Mouse (Mus musculus) limb, embryonic 10.5 days (tissue): Measurements from ENCODE around the gene Slc39a2. TPM values are rescaled to one million over a fixed set of nuclear protein-coding genes. Genes with fewer than 3 reads are reported as not detected.
"Not testable (repeated sequence)": the region's sequence is repeated elsewhere in the genome, so short reads cannot be mapped to it uniquely, and the experiment has no call there.

ENCODE experiments used
- DNase-seq: peaks from one replicate; pipeline ENCODE4 v3.0.0-alpha.2; 2017; ENCODE audit warnings: low spot score
- H3K27ac ChIP-seq: fragments of 300-500 bp; sonication (generic); 2 replicates; pipeline ENCODE4 v1.5.1; 2016; ENCODE audit warnings: mild to moderate bottlenecking
- H3K27me3 ChIP-seq: fragments of 300-500 bp; sonication (generic); 2 replicates; pipeline ENCODE4 v1.6.1; 2016; ENCODE audit warnings: low read depth, mild to moderate bottlenecking; ENCODE audit not compliant: poor library complexity, severe bottlenecking
- H3K36me3 ChIP-seq: fragments of 300-500 bp; sonication (generic); 2 replicates; pipeline ENCODE4 v1.6.1; 2016; ENCODE audit warnings: mild to moderate bottlenecking, moderate library complexity
- H3K4me1 ChIP-seq: fragments of 300-500 bp; sonication (generic); 2 replicates; pipeline ENCODE4 v1.6.1; 2016
- H3K4me3 ChIP-seq: fragments of 300-500 bp; sonication (generic); 2 replicates; pipeline ENCODE4 v1.5.1; 2016; ENCODE audit warnings: mild to moderate bottlenecking, moderate library complexity
- H3K9me3 ChIP-seq: fragments of 300-500 bp; sonication (generic); replicated peaks from 2 replicates; pipeline ENCODE4 v1.6.1; 2016; ENCODE audit warnings: mild to moderate bottlenecking
- WGBS: fragments of 180-500 bp; shearing (Covaris S2); methylation state at CpG from one replicate; pipeline ENCODE4 v1.1.7; 2016; 5-methylcytosine and 5-hydroxymethylcytosine counted together
- polyA plus RNA-seq: library from polyadenylated mRNA; unstranded; fragments of >200 nt; fragmentation: Nextera tagmentation; extraction: Ambion mirVana; gene quantifications from 2 replicates; pipeline ENCODE4 v1.2.1, GENCODE M21; 2016

The Slc39a2 gene
- 0.31 and 0.39 TPM in 2 replicates for polyA plus RNA-seq

DNA sequence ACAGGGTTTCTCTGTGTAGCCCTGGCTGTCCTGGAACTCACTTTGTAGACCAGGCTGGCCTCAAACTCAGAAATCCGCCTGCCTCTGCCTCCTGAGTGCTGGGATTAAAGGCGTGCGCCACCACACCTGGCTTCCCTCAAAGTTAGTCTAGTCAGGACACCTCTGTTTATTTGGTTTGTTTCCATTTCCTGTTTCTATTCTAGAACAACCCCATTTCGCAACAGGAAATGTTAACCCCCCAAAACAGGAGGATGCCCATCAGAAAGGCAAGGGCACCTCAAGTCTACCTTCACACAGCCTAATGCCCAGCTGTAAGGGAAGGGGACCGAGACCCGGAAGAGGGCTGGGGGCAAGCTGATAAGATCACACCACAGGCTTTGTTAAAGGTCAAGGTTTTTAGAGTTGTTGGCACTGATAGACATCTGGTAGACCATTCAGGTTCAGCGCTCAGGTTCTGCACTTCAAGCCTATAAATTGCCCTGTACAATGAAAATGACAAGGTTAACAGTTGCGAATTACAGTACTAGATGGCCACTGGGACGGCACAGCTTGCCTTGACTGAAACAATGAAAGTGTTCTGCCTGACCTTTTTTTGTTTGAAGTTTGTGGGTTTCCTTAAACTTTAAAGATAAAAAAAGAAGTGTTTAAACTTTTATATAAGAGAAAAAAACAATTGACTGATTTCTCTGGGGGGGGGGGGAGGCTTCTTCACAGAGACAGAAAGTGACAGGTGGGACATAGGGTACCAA lies at the start of gene Slc39a2:
Gene Slc39a2, plus strand, starts transcription at position 699 of the 749 bp plus-strand sequence.
- H3K27me3 ChIP-seq: peaks cover 8% of the 10 kb centered on the region; the same call in 1 of the 2 replicates
- no peak within 1 kb of the TSS for H3K27ac ChIP-seq
- WGBS: 90% methylated on average over 9 of the region's 9 CpGs
- H3K36me3 ChIP-seq: peaks cover 52% of the 10 kb centered on the region
- no peak within 1 kb of the TSS for H3K4me3 ChIP-seq
- H3K9me3 ChIP-seq: no peaks in the 10 kb centered on the region
- no peak for DNase-seq
- H3K4me1 ChIP-seq: 0 out of 2 replicates have a peak, but pooled peaks cover 5% of the 10 kb centered on the region

DNA sequence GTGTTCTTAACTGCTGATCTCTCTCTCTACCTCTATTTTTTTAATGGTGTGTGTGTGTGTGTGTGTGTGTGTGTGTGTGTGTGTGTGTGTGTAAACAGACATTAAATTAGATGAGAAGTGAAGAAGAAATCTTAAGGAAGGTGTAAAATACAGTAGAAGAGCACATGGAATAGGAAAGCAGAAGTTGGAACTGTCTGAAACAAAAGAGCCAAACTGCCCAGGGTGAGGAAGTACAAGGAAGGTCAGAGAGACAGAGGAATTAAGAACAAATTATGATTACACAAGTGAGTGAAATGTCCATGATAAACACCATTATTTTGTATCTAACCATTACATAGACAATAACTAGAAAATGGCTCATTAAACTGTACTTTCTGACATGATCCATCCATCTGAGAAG lies 48.8 kb upstream of the Slc39a2 start:
- no peak for DNase-seq
- Histone ChIP-seq H3K4me1 (no peaks in the 10 kb centered on the region), H3K36me3 (no peaks in the 10 kb centered on the region), H3K4me3 (no peak overlapping the region), H3K9me3 (no peaks in the 10 kb centered on the region), H3K27me3 (no peaks in the 10 kb centered on the region), H3K27ac (no peak overlapping the region)

DNA sequence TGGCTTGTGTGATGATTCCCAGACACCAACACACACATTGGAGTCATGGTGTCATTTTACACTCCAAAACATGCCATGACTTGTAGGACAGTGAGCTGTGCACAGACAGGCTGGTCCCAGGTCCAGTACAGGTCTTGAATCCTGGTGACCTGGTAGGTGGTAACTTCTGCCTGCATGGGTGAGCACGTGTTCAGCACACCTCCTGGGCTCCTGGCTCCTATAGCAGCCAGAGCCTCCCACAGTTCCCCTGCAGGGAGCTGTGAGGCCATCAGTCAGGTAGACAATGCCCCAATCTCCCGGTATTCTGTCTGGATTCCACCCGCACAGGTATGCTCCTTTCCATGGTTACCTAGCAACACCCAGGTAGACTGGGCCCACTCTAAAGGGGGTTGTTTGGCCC lies 46.1 kb upstream of the Slc39a2 start:
- DNase-seq: no peak
- Histone ChIP-seq H3K4me3 (no peak overlapping the region), H3K4me1 (no peaks in the 10 kb centered on the region), H3K27ac (no peak overlapping the region), H3K36me3 (no peaks in the 10 kb centered on the region), H3K27me3 (no peaks in the 10 kb centered on the region), H3K9me3 (no peaks in the 10 kb centered on the region)
- WGBS: 71% methylated on average over 3 of the region's 3 CpGs

DNA sequence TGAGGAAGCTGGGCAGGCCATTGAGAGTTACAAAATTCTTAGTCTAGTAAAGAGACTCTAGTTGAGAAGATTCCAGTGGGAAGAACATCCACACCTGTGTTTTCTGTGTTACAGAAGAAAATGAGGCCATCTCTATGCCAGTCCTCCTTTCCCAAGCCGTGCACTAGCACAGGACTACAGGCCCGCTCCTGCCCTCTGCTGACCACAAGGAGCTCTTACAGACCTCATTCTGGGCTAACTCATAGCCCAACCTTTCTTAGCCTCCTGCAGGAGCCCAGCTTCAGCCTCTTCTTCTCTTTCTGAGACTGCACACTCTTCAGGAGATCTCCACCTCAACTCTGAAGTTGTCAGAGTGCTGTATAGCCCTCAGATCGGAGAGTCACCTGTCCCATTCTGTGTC lies 41.7 kb upstream of the Slc39a2 start:
- not testable (repeated sequence) for H3K36me3 ChIP-seq, H3K27me3 ChIP-seq, H3K4me1 ChIP-seq, DNase-seq, H3K27ac ChIP-seq, H3K9me3 ChIP-seq, H3K4me3 ChIP-seq
- 52% methylated on average over 3 of the region's 3 CpGs for WGBS

DNA sequence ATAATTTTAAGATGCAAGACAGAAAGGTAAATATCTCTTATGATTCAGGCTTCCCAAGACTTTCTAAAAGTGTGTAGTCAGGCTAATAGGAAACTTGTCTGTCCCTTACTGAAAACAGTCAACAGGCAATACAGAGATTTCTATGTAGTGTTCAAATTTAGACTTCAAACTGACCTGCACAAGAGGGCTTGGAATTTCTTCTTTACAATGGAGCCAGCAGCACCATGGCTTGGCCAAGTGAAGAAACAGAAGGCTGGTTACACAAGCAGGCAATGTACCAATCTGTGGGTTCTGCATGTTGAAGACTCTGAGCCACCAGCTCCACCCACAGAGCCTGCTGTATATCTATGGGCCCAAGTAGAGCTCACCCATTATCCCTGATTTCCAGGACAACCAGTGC lies 39.3 kb upstream of the Slc39a2 start, which contains the start of gene Ear6:
Gene Ear6, plus strand, starts transcription at position 301 of the 400 bp plus-strand sequence.
- no peaks in the 10 kb centered on the region for H3K36me3 ChIP-seq
- H3K27ac ChIP-seq: no peak within 1 kb of the TSS
- no peaks in the 10 kb centered on the region for H3K4me1 ChIP-seq
- H3K9me3 ChIP-seq: no peaks in the 10 kb centered on the region
- no peak within 1 kb of the TSS for H3K4me3 ChIP-seq
- H3K27me3 ChIP-seq: no peaks in the 10 kb centered on the region
- DNase-seq: no peak

DNA sequence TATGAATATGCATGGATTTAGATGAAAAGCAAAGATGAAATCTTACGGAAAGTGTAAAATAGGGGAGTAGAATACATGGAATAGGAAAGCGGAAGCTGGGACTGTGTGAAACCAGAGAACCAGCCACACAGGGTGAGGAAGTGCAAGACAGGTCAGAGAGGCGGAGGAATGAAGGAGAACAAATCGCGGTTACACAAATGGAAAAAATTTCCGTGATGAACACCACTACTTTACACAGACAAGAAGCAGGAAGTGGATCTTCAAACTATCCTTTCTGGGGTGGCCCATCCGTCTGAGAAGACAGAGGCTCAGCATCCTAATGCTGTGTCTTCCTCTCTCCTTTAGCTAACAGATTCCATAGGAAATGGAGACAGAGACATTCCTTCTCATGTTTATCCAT lies 37.4 kb upstream of the Slc39a2 start:
- H3K4me1 ChIP-seq, H3K27ac ChIP-seq, H3K27me3 ChIP-seq, H3K4me3 ChIP-seq, DNase-seq, H3K9me3 ChIP-seq, H3K36me3 ChIP-seq: not testable (repeated sequence)
- WGBS: 87% methylated on average over 7 of the region's 7 CpGs

DNA sequence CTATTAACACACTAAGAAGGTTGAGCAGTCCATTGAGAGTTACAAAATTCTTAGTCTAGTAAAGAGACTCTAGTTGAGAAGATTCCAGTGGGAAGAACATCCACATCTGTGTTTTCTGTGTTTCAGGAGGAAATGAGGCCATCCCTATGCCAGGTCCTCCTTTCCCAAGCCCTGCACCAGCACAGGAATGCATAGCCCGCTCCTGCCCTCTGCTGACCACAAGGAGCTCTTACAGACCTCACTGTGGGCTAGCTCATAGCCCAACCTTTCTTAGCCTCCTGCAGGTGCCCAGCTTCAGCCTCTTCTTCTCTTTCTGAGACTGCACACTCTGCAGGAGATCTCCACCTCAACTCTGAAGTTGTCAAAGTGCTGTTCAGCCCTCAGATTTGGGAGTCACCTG lies 29.1 kb upstream of the Slc39a2 start:
- H3K27ac ChIP-seq, H3K27me3 ChIP-seq, H3K4me3 ChIP-seq, H3K9me3 ChIP-seq, H3K4me1 ChIP-seq, DNase-seq, H3K36me3 ChIP-seq: not testable (repeated sequence)
- 8% methylated on average over 1 of the region's 1 CpGs for WGBS

DNA sequence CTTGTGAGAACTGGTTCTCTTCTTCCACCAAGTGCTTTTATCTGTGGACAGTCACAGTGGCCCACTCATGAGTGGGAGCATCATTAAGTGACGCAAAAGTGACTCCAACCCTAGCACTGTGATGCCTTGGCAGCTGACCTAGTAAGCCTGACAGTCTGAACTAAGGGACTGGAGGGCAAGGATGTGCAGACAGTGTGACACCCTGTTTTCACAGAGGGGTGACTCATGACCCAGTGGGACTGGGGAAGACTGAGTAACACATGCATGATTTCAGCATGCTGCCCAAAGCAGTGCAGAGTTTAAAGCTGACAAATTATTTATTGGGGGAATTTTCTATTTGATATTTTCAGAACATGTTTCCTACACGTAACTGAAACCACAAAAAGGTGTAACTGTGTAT lies 21.9 kb upstream of the Slc39a2 start:
- Histone ChIP-seq H3K4me1 (no peaks in the 10 kb centered on the region), H3K27me3 (no peaks in the 10 kb centered on the region), H3K9me3 (no peaks in the 10 kb centered on the region), H3K4me3 (no peak overlapping the region), H3K27ac (no peak overlapping the region), H3K36me3 (no peaks in the 10 kb centered on the region)
- 75% methylated on average over 2 of the region's 2 CpGs for WGBS
- DNase-seq: no peak

DNA sequence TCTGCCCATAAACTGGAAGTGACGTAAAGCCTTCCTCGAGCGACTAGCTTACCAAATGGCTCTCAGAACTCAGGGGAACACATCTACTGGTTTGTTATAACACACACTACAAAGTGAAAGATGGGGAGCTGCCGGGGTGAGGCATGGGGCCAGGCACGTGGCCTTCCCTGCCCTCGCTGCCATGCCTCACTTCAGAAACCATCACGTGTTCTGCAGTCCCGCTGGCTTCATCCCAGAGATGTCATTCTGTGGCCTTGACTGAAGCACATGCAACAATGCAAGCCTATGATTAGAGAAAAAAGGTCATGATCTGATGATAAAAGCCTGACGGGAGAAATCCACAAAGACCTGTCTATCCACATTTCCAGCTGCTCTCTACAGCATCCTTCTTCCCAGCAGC lies 20.9 kb upstream of the Slc39a2 start:
- WGBS: 84% methylated on average over 9 of the region's 9 CpGs
- H3K27ac ChIP-seq: no peak overlapping the region

DNA sequence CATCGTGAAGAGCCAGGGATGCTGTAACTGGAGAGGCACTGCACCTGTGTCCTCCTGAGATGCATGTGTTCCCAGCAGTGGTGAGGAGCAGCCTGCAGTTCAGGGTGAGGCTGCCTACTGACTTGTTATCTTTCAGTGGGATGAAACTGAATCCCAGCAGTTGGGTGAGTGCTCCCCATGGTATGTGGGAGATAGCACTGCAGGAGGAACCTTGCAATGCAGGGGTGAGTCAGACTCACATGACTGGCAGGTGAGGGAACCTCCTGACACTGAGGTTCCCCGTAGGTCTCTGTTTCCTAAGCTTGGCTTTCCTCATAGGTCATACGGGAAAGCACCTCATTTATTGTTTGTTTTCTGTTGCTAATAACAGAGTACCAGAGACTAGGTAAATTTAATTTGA lies 15.2 kb upstream of the Slc39a2 start:
- no peaks in the 10 kb centered on the region for H3K27me3 ChIP-seq
- WGBS: 83% methylated on average over 3 of the region's 3 CpGs
- no peak overlapping the region for H3K27ac ChIP-seq
- no peaks in the 10 kb centered on the region for H3K4me1 ChIP-seq
- H3K4me3 ChIP-seq: no peak overlapping the region
- H3K9me3 ChIP-seq: no peaks in the 10 kb centered on the region
- H3K36me3 ChIP-seq: no peaks in the 10 kb centered on the region
- no peak for DNase-seq

More for the DNA sequence above, 20.9 kb upstream of the Slc39a2 start:
- Histone ChIP-seq H3K4me1 (no peaks in the 10 kb centered on the region), H3K36me3 (no peaks in the 10 kb centered on the region), H3K9me3 (no peaks in the 10 kb centered on the region), H3K27me3 (no peaks in the 10 kb centered on the region), H3K4me3 (no peak overlapping the region)
- no peak for DNase-seq

DNA sequence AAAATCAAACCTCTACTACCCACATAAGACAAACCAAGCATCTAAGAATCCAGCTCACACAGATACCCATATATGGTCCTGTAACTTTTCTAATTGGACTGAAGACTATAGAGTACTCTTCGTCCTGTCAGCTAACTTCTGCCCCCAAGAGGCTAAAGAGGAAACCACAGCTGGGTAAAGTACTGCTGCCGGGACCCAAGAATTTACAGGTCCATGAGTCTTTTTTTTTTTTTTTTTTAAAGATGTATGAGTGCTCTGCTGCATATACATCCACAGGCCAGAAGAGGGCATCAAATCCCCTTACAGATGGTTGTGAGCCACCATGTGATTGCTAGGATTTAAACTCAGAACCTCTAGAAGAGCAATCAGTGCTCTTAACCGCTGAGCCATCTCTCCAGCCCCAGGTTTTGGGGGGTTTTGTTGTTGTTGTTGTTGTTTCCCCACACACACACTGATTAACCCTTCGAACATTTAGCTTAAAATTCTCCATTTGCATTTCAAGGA lies 9.1 kb upstream of the Slc39a2 start:
- peak; percentile 60 for DNase-seq
- H3K4me1 ChIP-seq: peaks cover 13% of the 10 kb centered on the region
- no peaks in the 10 kb centered on the region for H3K9me3 ChIP-seq
- peak overlapping the region; percentile 72 for H3K4me3 ChIP-seq
- H3K27ac ChIP-seq: peak overlapping the region; percentile 89
- no peaks in the 10 kb centered on the region for H3K27me3 ChIP-seq
- 1% methylated on average over 4 of the region's 4 CpGs for WGBS
- peaks cover 23% of the 10 kb centered on the region for H3K36me3 ChIP-seq

DNA sequence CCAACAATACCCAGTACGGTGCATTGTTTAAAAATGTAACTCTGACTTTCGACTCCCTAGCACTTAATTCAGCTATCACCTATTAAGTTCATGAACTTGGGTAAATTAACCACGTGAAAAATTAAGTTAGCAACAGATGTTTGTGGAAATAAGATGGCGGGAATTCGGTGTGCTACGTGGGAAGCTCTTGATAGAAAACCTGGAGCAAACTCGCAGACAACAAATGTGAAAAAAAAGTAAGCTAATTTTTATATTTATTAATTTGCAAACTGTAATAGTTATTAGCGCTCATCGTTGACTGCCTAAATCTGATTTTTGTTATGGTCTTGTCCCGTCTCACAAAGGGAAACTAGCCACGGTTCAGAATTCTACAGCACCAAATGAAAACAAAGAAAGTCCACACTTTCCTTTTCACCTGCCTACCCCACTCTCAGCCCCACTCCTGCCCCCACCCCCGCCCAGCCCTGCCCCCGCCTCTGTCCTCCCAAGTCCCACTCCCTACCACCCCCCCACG lies 8.6 kb upstream of the Slc39a2 start:
- WGBS: 2% methylated on average over 14 of the region's 14 CpGs
- Histone ChIP-seq H3K36me3 (peaks cover 28% of the 10 kb centered on the region), H3K27ac (peak overlapping the region; percentile 89), H3K9me3 (no peaks in the 10 kb centered on the region), H3K4me3 (peak overlapping the region; percentile 72), H3K4me1 (peaks cover 13% of the 10 kb centered on the region), H3K27me3 (no peaks in the 10 kb centered on the region)
- no peak for DNase-seq

DNA sequence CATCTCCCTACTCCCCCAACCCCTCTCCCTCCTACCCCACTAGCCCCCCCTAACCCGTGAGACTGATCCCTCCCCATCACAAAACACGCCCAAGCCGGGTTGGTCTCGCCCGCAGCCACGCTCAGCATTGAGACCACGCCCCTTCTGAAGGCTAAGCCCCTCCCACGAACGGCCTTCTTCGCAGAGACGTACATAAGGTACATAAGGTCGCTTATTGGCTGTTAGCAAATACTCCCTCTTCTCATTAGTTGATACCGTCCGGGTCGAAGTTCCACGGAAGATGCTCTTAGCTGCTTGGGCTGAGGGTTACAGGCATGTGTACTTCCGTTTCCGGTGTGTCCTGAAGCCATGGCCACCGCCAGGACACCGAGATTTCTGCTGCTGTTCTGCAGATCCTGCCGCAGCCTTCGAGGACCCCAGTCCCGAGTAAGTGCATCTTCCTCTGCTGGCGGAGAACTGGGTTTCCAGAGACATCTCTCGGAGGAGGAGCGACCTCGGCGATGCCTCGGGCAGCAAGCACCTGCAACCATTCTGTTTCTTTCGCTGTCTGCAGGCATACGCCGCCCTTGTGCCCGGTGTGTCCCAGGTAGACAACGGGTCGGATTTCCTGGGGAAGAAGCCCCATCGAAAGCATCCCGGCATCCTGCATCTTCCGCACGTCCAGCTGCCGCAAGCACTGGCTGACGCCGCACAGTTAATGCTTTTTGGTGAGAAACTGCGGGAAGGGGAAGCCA lies 7.9 kb upstream of the Slc39a2 start, which contains the start of gene Mettl17:
Gene Mettl17, plus strand, starts transcription at position 245 of the 734 bp plus-strand sequence.
- peaks cover 13% of the 10 kb centered on the region for H3K4me1 ChIP-seq
- under 1% methylated on average over 43 of the region's 43 CpGs for WGBS
- peaks cover 35% of the 10 kb centered on the region for H3K36me3 ChIP-seq
- no peaks in the 10 kb centered on the region for H3K27me3 ChIP-seq
- no peaks in the 10 kb centered on the region for H3K9me3 ChIP-seq
- peak; percentile 92 for DNase-seq
- H3K4me3 ChIP-seq: peak within 1 kb of the TSS; percentile 72
- peak within 1 kb of the TSS; percentile 89 for H3K27ac ChIP-seq
